Mouse (Mus musculus) cerebellum, adult 9-10 months (tissue): ENCODE data around the gene Snx14.
"Not testable (repeated sequence)": the region's sequence is repeated elsewhere in the genome, so short reads cannot be mapped to it uniquely, and the experiment has no call there.

Experiments used
- DNase-seq: peaks from one replicate; pipeline ENCODE4 v3.0.0; 2022

Gene Snx14

DNA sequence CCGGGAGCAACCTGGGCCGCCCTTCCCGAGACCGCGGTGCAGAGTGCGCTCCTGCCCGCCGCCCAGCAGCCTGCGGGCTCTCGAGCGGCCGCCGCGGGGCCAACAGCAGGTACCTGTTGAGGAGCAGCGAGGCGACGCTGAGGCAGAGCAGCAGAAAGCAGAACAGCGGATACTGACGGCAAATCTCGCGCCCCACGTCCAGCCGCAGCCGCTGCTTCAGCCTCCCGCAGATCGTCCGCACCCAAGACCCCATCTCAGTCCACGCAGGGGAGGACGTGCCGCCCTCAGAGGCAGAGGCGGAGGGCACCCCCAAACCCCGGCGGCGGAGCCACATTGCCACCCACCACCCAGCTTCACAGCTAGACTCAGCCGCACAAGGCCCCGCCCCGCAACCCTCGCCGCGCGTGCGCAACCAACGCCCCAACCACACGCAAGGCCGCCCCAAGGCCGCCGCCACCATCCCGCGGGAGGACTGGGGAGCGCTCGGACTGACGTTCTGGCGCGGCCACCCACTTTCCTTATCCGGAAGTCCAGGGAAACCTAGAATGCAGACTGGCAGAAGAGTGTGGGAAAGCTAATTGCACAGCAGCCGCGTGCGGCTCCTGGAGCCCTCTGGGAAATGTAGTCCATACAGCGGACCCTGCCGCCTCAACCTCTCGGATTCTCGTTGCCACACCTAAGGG lies at the start of gene Snx14:
Snx14 (minus strand) TSS at position 404 of the 683 bp plus-strand sequence.
- DNase-seq, result peak; percentile 96

DNA sequence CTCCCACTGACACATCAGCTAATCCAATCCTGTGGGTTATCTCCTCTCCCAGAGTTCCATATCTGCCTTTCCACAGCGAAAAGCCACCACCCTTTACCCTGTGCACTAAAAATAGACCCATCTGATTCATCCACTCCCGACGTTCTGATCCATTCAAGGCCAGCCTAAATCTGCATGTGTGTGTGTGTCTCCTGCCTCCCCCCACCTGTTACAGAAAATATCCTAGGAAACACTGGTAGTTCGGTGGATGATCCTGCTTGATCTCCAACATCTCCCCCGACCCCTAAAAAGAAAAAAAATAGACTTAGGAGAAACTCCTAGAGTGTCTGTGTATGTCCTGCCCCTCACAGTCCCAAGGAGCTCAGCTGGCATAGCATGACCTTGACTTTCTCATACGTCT lies 45.8 kb upstream of the Snx14 start:
- no peak for DNase-seq

DNA sequence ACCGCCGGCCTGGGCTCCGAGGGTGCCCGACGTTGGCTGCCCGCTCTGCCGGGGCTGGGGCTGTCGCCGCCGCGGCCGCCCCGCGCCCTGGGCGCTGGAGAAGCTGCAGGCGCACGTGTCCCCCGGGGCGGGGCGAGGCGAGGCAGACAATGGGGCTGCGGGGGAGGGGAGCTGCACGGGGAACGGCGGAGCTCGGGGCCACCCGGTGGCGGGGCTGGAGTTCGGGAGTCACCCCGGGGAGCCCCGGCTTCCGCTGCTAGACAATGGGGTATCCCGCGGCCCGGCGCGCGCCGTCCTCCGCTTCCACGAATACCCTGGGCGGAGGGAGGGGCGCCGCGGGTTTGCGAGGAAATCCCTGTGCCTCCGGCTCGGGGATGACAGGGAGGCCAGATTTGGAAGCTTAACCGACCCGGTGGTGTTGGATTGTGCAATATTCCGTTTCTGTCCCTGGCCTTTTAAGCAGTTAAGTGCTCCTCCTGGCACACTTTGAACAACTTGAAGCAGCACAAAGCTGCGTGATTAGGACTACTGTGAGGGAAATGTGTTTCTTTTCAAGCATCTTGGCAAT lies 44.2 kb upstream of the Snx14 start:
- DNase-seq, result peak; percentile 88

DNA sequence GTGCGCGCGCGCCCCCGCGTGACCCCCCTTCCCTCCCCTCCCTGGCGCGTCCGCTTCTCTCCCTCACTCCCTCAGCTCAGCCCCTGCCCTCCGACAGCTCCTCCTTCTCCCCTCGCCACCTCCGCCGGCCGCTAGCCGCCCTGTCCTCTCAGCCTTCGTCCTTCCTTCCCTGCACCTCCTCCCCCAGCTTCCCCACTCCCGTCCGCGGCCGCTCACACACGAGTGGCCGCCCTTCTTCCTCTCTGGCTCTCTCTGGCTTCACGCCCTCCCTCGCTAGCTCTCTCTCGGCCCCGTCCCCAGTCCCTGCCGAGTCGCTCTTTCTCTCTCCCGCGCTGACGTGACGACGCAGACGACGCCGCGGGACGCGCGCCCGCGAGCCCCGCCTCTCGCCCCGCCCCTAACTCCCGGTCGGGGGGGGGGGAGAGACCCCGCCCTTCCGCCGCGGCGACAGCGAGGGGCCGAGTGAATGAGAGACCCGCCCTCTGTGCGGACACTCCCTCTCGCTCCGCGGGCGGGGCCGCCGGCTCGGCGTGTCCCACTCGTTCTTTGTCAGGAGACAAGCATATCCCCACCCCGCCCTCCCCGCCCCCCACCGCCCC lies 43.6 kb upstream of the Snx14 start, which contains the start of gene Syncrip:
Syncrip (minus strand) TSS at position 345 of the 599 bp plus-strand sequence.
- DNase-seq, result peak; percentile 93

- peak; percentile 64 for DNase-seq
Measured at GRCm38 (mm10) chr9:88481791-88482160, 43.0 kb upstream of the Snx14 start.

DNA sequence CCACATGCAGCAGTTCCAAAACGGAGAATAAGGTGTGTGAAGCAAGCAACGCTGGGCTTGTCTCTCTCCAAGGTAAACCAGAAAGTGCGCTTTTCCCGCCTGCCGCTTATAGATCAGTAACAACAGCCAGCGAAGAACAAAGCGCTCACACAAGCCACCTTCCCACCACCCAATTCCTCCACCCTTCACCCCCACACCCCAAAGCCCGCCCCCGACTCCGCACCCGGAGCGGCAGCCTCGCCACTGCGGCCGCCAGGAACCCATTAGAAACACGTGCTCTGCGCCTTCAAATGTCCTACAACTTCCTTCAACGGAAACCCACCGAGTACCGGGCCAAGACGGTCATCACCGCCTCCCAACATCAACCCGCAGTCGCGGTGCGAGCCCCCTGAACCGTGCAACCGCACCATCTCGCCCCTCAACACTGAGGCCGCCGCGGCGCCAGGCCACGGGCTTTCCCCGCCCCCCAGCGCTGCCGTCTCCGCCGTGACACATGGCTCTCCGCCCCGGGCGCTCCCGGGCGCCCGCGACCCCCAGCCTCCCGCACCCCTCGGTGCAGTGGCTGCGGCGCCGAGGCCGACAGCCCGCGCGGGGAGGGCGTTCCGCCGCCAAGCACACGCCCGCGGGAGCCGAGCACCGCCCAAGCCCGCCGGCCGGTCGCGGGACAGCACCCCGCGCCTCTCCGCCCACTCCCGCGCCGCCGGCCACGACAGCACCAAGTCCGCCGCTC lies 42.5 kb upstream of the Snx14 start:
- peak; percentile 59 for DNase-seq

- peak; percentile 37 for DNase-seq
Measured at GRCm38 (mm10) chr9:88480120-88480519, 41.4 kb upstream of the Snx14 start.

DNA sequence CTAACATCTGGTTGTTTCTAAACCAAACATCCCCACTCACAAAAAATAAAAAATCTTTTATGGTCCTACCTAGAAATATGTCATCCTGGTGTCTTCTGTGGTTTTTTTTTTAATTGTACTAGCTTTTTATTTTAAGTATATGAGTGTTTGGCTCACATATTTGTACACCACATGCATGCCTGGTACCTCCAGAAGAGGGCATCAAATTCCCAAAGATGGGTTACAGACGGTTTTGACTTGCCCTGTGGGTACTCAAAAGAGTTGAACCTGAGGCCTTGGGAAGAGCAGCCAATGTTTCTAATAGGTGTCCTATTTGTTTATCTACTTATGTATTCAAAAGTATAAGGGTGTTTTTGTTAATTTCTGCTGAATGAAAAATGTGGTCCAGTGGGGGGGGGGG lies 37.4 kb upstream of the Snx14 start:
- peak; percentile 31 for DNase-seq

DNA sequence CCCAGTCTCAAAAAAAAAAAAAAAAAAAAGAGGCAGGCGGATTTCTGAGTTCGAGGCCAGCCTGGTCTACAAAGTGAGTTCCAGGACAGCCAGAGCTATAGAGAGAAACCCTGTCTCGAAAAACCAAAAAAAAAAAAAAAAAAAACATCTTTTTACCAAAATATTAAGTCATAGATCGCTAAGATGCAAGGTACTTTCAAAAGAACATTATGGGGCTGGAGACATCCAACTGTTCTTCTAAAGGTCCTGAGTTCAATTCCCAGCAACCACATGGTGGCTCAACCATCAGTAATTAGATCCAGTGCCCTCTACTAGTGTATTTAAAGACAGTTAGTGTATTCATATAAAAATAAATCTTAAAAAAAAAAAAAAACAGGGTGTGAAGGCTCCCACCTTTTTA lies 22.3 kb upstream of the Snx14 start:
- not testable (repeated sequence) for DNase-seq

- DNase-seq, result peak; percentile 22
Measured at GRCm38 (mm10) chr9:88439991-88440390, 1.2 kb upstream of the Snx14 start.

DNA sequence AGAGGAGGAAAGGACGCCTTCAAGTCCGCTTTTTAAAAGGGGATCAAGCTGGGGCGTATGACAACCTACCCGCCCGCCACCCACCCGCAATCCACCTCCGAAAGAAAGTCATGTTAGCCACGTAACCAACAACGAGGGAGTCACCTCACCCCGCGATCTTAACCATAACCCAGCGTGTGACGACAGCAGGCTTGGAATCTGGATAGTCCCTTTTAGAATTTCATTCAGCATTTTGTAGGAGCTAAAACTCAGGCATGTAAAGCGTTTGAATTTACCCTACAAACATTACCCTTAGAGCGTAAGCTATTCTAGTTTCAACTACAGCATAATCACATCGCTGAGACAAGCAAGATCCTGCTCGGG lies 461 bp upstream of the Snx14 start:
- no peak for DNase-seq

DNA sequence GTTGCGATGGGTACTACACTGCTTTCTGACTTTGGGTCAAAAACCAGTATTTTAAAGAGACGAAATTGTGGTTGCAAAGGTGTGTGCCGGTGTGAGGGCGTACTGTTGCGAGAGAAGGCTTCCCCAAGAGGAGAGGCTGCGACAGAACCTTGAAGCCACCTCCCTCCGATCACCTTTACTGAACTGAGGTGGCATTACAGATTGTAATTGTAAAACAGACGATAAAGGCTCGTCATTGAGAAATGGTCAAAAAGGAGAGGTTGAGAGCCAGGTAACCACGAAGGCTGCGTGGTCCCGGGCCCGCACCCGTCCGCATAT lies 562 bp downstream of the Snx14 start:
- no peak for DNase-seq

DNA sequence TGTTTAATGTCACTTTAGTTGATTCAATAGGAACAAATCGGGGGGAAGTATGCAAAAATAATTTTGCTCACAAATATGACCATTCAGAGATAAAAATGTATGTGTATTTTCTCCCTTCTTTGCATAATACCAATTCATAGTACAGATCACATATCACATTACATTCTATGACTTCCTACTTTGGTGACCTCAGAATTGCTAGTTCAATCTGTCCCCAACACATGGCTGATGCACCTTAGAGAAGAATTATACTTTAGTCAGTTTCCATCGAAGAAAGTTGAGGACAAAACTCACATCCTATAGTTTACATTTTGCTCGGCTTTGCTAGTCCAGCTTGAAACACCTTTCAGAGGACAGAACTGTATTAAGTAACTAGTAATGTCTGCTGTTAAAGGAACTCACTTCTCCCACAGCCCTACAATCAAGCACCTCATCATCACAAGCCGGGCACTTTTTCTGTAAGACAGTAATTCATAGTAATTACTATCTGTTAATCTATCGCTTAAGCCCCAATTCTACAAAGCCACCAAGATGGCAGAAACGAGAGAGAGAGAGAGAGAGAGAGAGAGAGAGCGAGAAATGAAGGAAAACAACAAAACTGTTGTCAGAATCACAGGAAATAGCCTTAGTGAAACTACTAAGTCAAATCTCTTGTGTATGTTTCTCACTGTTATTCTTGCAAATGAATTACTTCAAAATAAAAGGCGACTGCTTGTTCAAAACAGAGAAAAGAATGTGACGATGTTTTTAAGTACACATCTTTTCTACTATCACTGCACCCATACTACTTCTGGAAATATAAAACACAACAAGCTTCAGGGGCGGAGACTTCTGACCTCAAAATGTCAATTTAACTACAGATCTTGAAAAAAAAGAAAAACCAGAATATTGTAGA lies 1.2 kb downstream of the Snx14 start:
- DNase-seq, result peak; percentile 18

DNA sequence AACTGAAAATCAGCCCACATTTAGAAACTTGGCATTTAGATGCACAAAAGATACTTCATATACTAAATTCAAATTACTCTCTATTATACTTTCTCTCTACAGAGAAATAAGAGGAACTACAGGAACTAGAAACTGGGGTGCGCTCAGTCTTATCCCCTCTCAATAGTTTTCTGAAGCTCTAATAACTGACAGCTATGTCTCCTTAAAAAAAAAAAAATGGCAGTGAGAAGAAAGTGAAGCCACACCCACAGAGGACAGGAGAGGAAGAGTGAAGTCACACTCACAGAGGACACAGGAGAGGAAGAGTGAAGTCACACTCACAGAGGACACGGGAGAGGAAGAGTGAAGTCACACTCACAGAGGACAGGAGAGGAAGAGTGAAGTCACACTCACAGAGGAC lies 14.4 kb downstream of the Snx14 start:
- no peak for DNase-seq

DNA sequence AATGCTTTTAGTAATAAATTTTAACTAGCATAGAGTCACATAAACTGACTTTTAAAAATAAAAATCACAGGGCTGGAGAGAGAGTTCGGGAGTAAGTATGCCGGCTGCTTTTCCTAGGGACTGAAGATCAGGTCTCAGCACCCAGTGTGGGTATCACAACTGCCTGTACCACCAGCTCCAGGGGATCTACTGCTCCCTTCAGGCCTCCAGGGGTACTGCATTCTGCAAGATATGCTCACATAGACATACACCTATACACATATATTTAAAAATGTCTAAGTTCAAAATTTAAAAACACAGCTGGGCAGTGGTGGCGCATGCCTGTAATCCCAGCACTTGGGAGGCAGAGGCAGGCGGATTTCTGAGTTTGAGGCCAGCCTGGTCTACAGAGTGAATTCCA lies 16.3 kb downstream of the Snx14 start:
- DNase-seq, result no peak

GRCm38 (mm10) chr9:88416752-88417151 lies 22.0 kb downstream of the Snx14 start:
- no peak for DNase-seq

GRCm38 (mm10) chr9:88409978-88410377 lies 28.8 kb downstream of the Snx14 start:
- no peak for DNase-seq

DNA sequence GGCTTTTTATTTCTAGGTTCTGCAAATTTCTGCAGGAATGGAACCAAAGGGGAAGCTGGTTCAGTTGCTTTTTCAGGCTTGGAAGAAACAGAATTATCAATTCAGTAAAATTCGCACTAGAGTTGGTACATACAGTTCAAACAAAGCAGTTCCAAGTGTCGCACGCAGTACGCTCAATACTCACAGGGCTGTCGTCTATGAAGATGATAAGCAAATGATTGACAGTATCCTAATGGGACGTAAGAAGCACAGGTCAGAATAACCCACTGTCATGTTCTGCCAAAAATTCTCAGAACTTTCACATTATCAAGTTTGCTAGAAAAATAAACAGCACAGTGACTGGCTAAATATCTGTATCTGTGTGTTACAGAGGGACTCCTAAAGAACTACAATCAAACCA lies 34.2 kb downstream of the Snx14 start:
- DNase-seq, result no peak

- DNase-seq, result no peak
Measured at GRCm38 (mm10) chr9:88404088-88404487, 34.7 kb downstream of the Snx14 start.

- no peak for DNase-seq
Measured at GRCm38 (mm10) chr9:88398461-88398860, 40.3 kb downstream of the Snx14 start.

- no peak for DNase-seq
Measured at GRCm38 (mm10) chr9:88394852-88395251, 43.9 kb downstream of the Snx14 start.

- no peak for DNase-seq
Measured at GRCm38 (mm10) chr9:88388826-88389225, 49.9 kb downstream of the Snx14 start.

DNA sequence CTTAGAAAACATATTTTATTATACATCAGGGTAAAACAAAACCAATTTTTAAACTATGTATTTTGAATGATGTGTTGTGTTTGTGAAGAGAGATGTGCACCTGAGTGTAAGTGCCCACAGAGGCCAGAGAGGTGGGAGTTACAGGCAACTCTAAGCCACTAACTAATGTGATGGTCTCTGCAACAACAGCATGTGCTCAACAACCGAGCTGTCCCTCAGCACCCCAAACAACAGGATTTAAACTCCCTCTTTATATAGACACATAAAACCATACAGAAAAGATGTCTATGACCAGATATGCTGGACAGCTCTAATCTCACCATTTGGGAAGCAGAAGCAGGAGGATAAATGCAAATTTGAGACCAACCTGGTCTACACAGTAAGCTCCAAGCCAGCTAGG lies 58.2 kb downstream of the Snx14 start:
- no peak for DNase-seq
